Mouse (Mus musculus): ENCODE data around the gene Cftr. TPM values are rescaled to one million over a fixed set of nuclear protein-coding genes. Genes with fewer than 3 reads are reported as not detected.

The Cftr gene
- polyA plus RNA-seq, 1 experiment from 2014 or later, result 0.70 TPM

DNA sequence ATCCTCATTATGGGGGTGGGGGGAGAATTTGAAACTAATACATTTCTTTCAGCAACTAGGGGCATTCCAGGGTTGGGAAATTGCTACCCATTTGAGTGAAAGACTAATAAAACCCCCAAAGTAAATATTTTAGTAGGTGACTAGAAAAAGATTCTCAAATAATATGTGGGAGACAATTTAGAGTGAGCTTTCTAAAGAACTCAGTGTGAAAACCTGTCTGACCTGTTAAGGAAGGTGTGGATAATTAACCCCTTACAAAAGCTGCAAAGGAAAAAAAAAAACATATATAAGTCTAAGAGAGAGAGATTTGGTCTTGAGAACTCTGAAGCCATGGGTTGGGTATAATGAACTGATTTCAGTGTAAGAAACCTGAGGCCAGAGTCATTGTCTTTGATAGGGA is 167.8 kb downstream of the Cftr start:
- H3K9me3 ChIP-seq (ENCODE audit: control insufficient read depth, low read length), result no peaks in the 10 kb centered on the region
- H3K4me1 ChIP-seq (ENCODE audit: control insufficient read depth, insufficient read depth, low read length), result no peaks in the 10 kb centered on the region
- ATAC-seq (ENCODE audit: low read depth), result no peak
- H3K9ac ChIP-seq (ENCODE audit: low read depth, low read length), result no peak overlapping the region
- peak; percentile 39 for DNase-seq (ENCODE audit: low spot score)
- no peak overlapping the region for H3K4me2 ChIP-seq (ENCODE audit: low read depth, low read length)
- H3K36me3 ChIP-seq (ENCODE audit: control insufficient read depth, insufficient read depth, low read length), result no peaks in the 10 kb centered on the region
- H3K27ac ChIP-seq (replicated peaks; ENCODE audit: low read depth, low read length), result no peak overlapping the region
- H3K27me3 ChIP-seq (replicated peaks; ENCODE audit: control insufficient read depth, insufficient read depth, low read length), result no peaks in the 10 kb centered on the region
- no peak overlapping the region for H3K4me3 ChIP-seq (ENCODE audit: low read depth, low read length)

DNA sequence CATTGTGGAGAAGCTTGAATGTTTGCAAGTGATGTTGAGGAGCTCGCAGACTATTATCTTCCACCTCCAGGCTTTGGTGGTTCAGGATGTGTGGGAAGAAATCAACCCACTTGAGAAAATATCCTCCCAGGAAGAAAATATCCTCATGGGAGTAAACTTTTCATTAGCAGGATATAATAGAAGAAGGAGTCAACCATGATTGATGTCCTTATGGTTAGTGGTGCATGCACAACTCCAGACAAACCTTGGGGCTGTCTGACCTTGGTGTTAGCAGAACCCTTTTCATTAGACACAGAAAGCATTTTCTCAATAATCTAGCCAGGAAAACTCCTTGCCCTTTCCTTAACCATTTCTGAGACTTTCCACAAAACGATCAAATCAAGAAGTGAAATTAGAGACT is 173.8 kb downstream of the Cftr start:
- H3K9ac ChIP-seq (ENCODE audit: low read depth, low read length), result no peak overlapping the region
- H3K4me1 ChIP-seq (ENCODE audit: control insufficient read depth, insufficient read depth, low read length), result no peaks in the 10 kb centered on the region
- no peak overlapping the region for H3K4me2 ChIP-seq (ENCODE audit: low read depth, low read length)
- H3K27me3 ChIP-seq (replicated peaks; ENCODE audit: control insufficient read depth, insufficient read depth, low read length), result no peaks in the 10 kb centered on the region
- H3K9me3 ChIP-seq (ENCODE audit: control insufficient read depth, low read length), result no peaks in the 10 kb centered on the region
- 82% methylated on average over 2 of the region's 2 CpGs for WGBS
- no peak for ATAC-seq (ENCODE audit: low read depth)
- H3K27ac ChIP-seq (replicated peaks; ENCODE audit: low read depth, low read length), result no peak overlapping the region
- DNase-seq (ENCODE audit: low spot score), result no peak
- no peak overlapping the region for H3K4me3 ChIP-seq (ENCODE audit: low read depth, low read length)
- H3K36me3 ChIP-seq (ENCODE audit: control insufficient read depth, insufficient read depth, low read length), result no peaks in the 10 kb centered on the region

DNA sequence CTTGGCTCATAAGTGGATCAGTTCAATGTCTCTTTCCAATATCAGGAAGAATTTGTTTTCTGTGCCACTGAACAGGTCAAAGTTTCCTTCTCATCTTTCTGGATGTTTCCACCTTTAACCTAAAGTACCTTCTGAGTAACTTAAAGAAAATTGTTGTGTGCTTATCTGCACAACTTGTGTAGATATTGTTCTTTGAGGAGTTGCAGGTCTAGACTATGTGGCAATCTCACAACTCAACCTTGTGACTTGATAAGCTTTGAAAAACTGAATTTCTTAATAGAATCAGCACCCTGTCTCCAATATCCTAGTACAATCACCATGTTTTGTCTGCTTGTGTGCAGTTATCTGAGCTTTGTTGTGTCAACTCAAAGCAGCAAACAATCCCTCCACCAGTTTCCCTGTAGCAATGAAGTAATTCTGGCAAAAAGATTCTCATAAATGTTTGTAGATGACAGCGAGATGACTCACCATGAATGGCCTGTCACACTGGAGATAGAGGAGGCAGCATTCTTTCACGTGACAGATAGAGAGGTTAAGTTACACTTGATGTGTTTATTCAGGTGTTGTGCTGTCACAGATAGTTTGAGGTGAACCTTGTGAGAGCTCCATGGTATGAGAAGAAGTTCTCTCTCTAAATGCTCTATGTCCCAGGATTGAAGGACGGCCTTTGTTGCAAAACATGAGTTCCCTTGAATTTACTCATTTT is 178.8 kb downstream of the Cftr start:
- 50% methylated on average over 3 of the region's 3 CpGs for WGBS
- Histone ChIP-seq H3K36me3 (ENCODE audit: control insufficient read depth, insufficient read depth, low read length) (no peaks in the 10 kb centered on the region), H3K4me2 (ENCODE audit: low read depth, low read length) (no peak overlapping the region), H3K27me3 (replicated peaks; ENCODE audit: control insufficient read depth, insufficient read depth, low read length) (no peaks in the 10 kb centered on the region), H3K9ac (ENCODE audit: low read depth, low read length) (no peak overlapping the region), H3K9me3 (ENCODE audit: control insufficient read depth, low read length) (no peaks in the 10 kb centered on the region), H3K27ac (replicated peaks; ENCODE audit: low read depth, low read length) (no peak overlapping the region), H3K4me3 (ENCODE audit: low read depth, low read length) (no peak overlapping the region), H3K4me1 (ENCODE audit: control insufficient read depth, insufficient read depth, low read length) (no peaks in the 10 kb centered on the region)
- DNase-seq (ENCODE audit: low spot score), result no peak
- peak; percentile 50; the same call in 1 of the 2 replicates for ATAC-seq (ENCODE audit: low read depth)

DNA sequence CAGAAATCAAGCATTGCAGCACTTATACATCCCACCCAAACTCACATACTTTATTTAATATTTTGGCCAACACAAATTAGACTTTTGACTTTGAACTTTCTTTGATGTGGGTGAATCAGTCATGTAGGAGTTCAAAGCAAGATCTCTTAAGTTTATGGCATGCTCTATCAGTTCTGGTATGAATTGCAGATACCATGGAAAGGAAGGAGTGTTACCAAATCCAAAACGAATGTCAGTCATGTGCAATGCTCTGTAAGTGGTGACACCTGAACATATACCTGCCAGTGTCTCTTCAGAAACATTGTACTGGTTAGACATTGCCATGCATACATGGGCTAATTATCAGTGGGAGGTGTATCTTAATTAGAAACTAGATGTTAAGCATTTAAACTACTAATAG is 189.7 kb downstream of the Cftr start:
- ATAC-seq (ENCODE audit: low read depth), result no peak
- no peak overlapping the region for H3K9ac ChIP-seq (ENCODE audit: low read depth, low read length)
- no peak overlapping the region for H3K4me2 ChIP-seq (ENCODE audit: low read depth, low read length)
- WGBS, result 73% methylated on average over 1 of the region's 1 CpGs
- H3K36me3 ChIP-seq (ENCODE audit: control insufficient read depth, insufficient read depth, low read length), result no peaks in the 10 kb centered on the region
- no peak overlapping the region for H3K27ac ChIP-seq (replicated peaks; ENCODE audit: low read depth, low read length)
- H3K4me1 ChIP-seq (ENCODE audit: control insufficient read depth, insufficient read depth, low read length), result no peaks in the 10 kb centered on the region
- no peak for DNase-seq (ENCODE audit: low spot score)
- H3K4me3 ChIP-seq (ENCODE audit: low read depth, low read length), result no peak overlapping the region
- no peaks in the 10 kb centered on the region for H3K27me3 ChIP-seq (replicated peaks; ENCODE audit: control insufficient read depth, insufficient read depth, low read length)
- H3K9me3 ChIP-seq (ENCODE audit: control insufficient read depth, low read length), result no peaks in the 10 kb centered on the region

DNA sequence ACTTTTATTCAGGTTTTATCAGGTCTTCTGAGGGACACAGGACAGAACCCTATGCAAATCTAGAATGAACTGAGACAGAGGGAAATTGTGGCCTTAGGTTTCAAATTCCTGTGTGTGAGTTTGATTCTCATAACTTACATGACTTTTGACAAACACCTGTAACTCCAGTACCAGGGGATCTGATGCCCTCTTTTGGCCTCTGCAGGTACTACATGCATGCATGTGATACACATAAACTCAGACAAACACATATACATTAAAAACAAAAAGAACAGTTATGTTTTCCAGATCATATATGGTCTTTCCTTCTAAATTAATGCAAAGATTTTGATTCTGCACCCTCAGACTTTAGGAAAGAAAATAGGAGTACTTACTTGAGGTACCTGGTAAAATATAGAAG is 190.5 kb downstream of the Cftr start:
- H3K4me1 ChIP-seq (ENCODE audit: control insufficient read depth, insufficient read depth, low read length), result no peaks in the 10 kb centered on the region
- ATAC-seq (ENCODE audit: low read depth) (no peak), DNase-seq (ENCODE audit: low spot score) (no peak)
- no peak overlapping the region for H3K4me3 ChIP-seq (ENCODE audit: low read depth, low read length)
- H3K36me3 ChIP-seq (ENCODE audit: control insufficient read depth, insufficient read depth, low read length), result no peaks in the 10 kb centered on the region
- H3K27me3 ChIP-seq (replicated peaks; ENCODE audit: control insufficient read depth, insufficient read depth, low read length), result no peaks in the 10 kb centered on the region
- H3K4me2 ChIP-seq (ENCODE audit: low read depth, low read length), result no peak overlapping the region
- H3K27ac ChIP-seq (replicated peaks; ENCODE audit: low read depth, low read length), result no peak overlapping the region
- H3K9me3 ChIP-seq (ENCODE audit: control insufficient read depth, low read length), result no peaks in the 10 kb centered on the region
- no peak overlapping the region for H3K9ac ChIP-seq (ENCODE audit: low read depth, low read length)

DNA sequence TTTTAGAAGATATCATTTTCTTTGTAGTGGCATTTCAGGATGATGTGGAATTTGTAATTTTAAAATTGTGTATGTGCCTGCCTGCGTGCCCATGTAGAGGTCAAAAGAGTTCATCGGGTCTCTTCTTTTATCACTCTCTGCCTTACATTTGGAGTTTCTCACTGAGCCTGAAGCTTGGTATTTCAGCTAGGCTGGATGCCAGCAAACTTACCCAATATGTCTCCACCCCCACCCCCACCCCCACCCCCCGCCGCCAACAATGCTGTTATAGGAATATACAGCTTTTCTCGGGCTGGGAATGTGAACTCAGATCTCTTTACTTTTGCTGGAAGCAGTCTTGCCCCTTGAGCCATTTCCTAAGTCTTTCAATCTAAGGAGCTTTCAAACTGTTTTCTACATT is 191.7 kb downstream of the Cftr start:
- Histone ChIP-seq H3K4me3 (ENCODE audit: low read depth, low read length) (no peak overlapping the region), H3K4me2 (ENCODE audit: low read depth, low read length) (no peak overlapping the region), H3K27ac (replicated peaks; ENCODE audit: low read depth, low read length) (no peak overlapping the region), H3K9ac (ENCODE audit: low read depth, low read length) (no peak overlapping the region), H3K27me3 (replicated peaks; ENCODE audit: control insufficient read depth, insufficient read depth, low read length) (no peaks in the 10 kb centered on the region), H3K9me3 (ENCODE audit: control insufficient read depth, low read length) (no peaks in the 10 kb centered on the region), H3K36me3 (ENCODE audit: control insufficient read depth, insufficient read depth, low read length) (no peaks in the 10 kb centered on the region), H3K4me1 (ENCODE audit: control insufficient read depth, insufficient read depth, low read length) (no peaks in the 10 kb centered on the region)
- 63% methylated on average over 5 of the region's 5 CpGs for WGBS
- DNase-seq (ENCODE audit: low spot score) (no peak), ATAC-seq (ENCODE audit: low read depth) (no peak)

DNA sequence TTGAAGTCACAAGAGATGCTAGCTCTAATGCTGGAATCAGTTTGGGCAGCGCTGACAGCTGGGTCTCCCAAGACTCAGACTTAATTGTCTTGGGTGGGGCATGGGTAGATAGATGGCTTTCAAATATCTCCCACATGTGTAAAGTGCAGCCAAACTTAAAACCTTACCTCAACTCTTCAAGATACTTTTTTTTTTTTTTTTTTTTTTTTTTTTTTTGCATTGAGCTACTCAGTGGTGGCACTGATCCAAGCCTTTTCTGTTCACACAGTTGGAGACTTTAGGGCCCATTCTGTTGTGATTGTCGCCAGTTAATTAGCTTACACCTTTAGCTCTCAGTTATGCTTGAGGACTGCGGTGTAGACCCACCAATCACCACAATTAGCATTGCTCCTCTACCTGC is 198.6 kb downstream of the Cftr start:
- no peak for ATAC-seq (ENCODE audit: low read depth)

DNA sequence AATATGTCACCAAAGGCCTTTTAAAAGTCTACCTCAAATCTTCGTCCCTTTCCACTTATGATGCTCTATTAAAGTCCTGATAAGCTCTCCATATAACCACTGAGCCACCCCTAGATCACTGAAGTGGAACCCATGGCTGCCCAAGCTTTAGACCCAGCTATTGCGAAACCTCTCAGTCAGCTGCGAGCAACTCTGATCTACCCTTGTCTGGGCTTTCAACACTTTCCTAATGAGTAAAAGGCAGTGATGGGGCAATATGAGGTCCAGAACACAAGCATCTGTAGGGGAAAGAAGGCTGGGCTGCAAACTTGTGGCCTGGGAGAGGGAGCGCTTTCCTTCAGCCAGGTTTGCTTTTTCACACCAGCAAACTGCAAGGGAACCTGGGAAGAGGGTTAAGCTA is 199.2 kb downstream of the Cftr start:
- Histone ChIP-seq H3K4me1 (ENCODE audit: control insufficient read depth, insufficient read depth, low read length) (no peaks in the 10 kb centered on the region), H3K27me3 (replicated peaks; ENCODE audit: control insufficient read depth, insufficient read depth, low read length) (no peaks in the 10 kb centered on the region), H3K4me3 (ENCODE audit: low read depth, low read length) (no peak overlapping the region), H3K36me3 (ENCODE audit: control insufficient read depth, insufficient read depth, low read length) (no peaks in the 10 kb centered on the region; the same call in 1 of the 2 replicates), H3K27ac (replicated peaks; ENCODE audit: low read depth, low read length) (no peak overlapping the region), H3K9me3 (ENCODE audit: control insufficient read depth, low read length) (no peaks in the 10 kb centered on the region), H3K4me2 (ENCODE audit: low read depth, low read length) (no peak overlapping the region), H3K9ac (ENCODE audit: low read depth, low read length) (no peak overlapping the region)
- WGBS, result 91% methylated on average over 4 of the region's 4 CpGs
- no peak for ATAC-seq (ENCODE audit: low read depth)
- no peak for DNase-seq (ENCODE audit: low spot score)

More for the DNA sequence above, 198.6 kb downstream of the Cftr start:
- no peaks in the 10 kb centered on the region for H3K4me1 ChIP-seq (ENCODE audit: control insufficient read depth, insufficient read depth, low read length)
- 70% methylated on average over 3 of the region's 3 CpGs for WGBS
- no peak overlapping the region for H3K4me2 ChIP-seq (ENCODE audit: low read depth, low read length)
- H3K36me3 ChIP-seq (ENCODE audit: control insufficient read depth, insufficient read depth, low read length), result no peaks in the 10 kb centered on the region; the same call in 1 of the 2 replicates
- H3K4me3 ChIP-seq (ENCODE audit: low read depth, low read length), result no peak overlapping the region
- DNase-seq (ENCODE audit: low spot score), result no peak
- H3K9me3 ChIP-seq (ENCODE audit: control insufficient read depth, low read length), result no peaks in the 10 kb centered on the region
- H3K27ac ChIP-seq (replicated peaks; ENCODE audit: low read depth, low read length), result no peak overlapping the region
- H3K9ac ChIP-seq (ENCODE audit: low read depth, low read length), result no peak overlapping the region
- no peaks in the 10 kb centered on the region for H3K27me3 ChIP-seq (replicated peaks; ENCODE audit: control insufficient read depth, insufficient read depth, low read length)
